Mouse (Mus musculus) liver, postnatal 0 days (tissue): ENCODE results near the gene Tle1.

Experiments
- CTCF ChIP-seq: sonication (generic); IDR thresholded peaks from 2 replicates; pipeline ENCODE4 v1.5.1; 2016; ENCODE audit warnings: antibody characterized with exemption, low read depth
- EP300 ChIP-seq: IDR thresholded peaks from 2 replicates; pipeline ENCODE4 v1.6.1; 2016; ENCODE audit warnings: antibody characterized with exemption, low read depth, mild to moderate bottlenecking

DNA sequence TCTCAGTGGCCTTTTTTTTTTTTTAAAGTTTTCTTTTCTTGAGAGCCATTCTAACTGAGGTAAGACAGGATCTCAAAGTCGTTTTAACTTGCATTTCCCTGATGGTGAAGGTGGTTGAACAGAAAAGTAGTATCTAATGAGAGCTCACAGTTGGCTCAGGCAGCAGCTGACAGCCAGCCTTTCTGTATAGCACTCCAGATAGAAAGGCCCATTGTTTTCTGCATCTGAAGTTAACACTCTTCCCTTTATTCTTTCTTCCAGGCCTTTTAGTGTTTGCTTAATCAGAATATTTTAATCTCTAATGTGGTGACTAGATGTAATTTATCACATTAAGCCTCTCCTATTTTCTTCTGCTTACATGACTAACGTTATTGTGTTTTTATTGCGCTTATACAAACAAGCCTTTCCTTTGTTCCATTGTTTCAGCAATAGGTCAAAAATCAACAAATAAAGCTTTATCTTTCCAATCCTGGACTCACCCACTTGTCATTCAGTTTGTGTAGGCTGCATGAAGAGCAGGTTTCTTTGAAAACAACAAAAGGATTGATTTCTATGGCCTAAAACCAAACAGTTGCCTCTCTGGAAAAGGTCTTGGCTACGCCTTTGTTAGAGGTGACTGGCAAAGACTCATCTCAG lies 33.0 kb upstream of the Tle1 start:
- TF ChIP-seq CTCF, result no peak
- no peak for TF ChIP-seq EP300
